Mouse (Mus musculus) liver, embryonic 15.5 days (tissue): ENCODE measurements at regions not wholly inside any gene's neighbourhood (a gene's known extent, or its start where the extent isn't known, plus 50 kb on each side); places are given as distances from the start of the nearest gene placed in this dataset.

Experiments used
- ATAC-seq: fragments of 200-750 bp; cut with Nextera tagmentation; 2 replicates; pipeline ENCODE4 v1.8.0; 2017; ENCODE audit warnings: moderate number of reproducible peaks, mild to moderate bottlenecking, moderate library complexity; ENCODE audit not compliant: insufficient read depth
- H3K27ac ChIP-seq: fragments of 300-500 bp; sonication (generic); replicated peaks from 2 replicates; pipeline ENCODE4 v1.5.1; 2015; ENCODE audit warnings: mild to moderate bottlenecking, inconsistent platforms
- H3K27me3 ChIP-seq: fragments of 300-500 bp; sonication (generic); 2 replicates; pipeline ENCODE4 v1.6.1; 2015; ENCODE audit warnings: mild to moderate bottlenecking, inconsistent platforms
- H3K36me3 ChIP-seq: fragments of 300-500 bp; sonication (generic); replicated peaks from 2 replicates; pipeline ENCODE4 v1.6.1; 2015; ENCODE audit warnings: moderate library complexity, mild to moderate bottlenecking, inconsistent platforms
- H3K4me1 ChIP-seq: fragments of 300-500 bp; sonication (generic); replicated peaks from 2 replicates; pipeline ENCODE4 v1.6.1; 2015; ENCODE audit warnings: inconsistent platforms
- H3K4me2 ChIP-seq: fragments of 300-500 bp; sonication (generic); 2 replicates; pipeline ENCODE4 v1.6.1; 2015; ENCODE audit warnings: moderate library complexity, mild to moderate bottlenecking, inconsistent platforms
- H3K4me3 ChIP-seq: fragments of 300-500 bp; sonication (generic); replicated peaks from 2 replicates; pipeline ENCODE4 v1.5.1; 2015; ENCODE audit warnings: mild to moderate bottlenecking, inconsistent platforms
- H3K9ac ChIP-seq: fragments of 300-500 bp; sonication (generic); 2 replicates; pipeline ENCODE4 v1.6.1; 2015; ENCODE audit warnings: moderate library complexity, mild to moderate bottlenecking, inconsistent platforms
- H3K9me3 ChIP-seq: fragments of 300-500 bp; sonication (generic); replicated peaks from 2 replicates; pipeline ENCODE4 v1.6.1; 2016; ENCODE audit warnings: inconsistent platforms
- WGBS: fragments of 180-500 bp; shearing (Covaris S2); methylation state at CpG from one replicate; pipeline ENCODE4 v1.1.7; 2015; ENCODE audit warnings: mixed read lengths; ENCODE audit not compliant: insufficient replicate concordance; 5-methylcytosine and 5-hydroxymethylcytosine counted together

DNA sequence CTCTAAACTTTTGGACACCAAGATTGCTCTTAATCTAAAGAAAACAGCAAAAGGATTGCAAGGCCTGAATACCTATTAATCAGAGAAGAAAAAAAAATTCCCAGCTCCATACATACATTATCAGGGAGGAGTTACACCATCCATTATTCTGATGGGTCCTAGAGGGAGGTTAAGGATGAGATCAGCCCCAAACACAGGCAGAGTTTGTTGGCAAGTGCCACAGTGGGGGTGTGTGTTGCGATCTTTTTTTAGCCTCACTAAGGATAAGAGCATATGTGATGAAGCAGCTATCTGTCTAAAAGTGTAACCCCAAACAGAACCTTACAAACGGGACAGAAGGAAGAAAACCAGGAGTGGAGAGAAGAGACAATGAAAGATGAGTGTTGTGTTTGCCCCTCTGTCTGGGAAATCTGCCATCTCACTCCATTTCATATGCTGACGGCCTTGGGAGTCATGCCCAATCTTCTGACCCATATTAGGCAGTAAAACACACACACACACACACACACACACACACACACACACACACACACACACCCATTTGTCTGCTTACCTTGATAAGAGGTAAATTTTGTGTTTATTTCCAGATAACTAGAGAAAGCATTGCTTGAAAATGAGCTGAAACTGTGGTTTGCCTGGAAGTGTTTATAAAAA is 61.4 kb upstream of the Adamts9 start:
- Histone ChIP-seq H3K4me3 (no peak overlapping the region), H3K9me3 (no peaks in the 10 kb centered on the region), H3K36me3 (no peaks in the 10 kb centered on the region), H3K9ac (no peak overlapping the region), H3K4me2 (no peak overlapping the region), H3K27me3 (no peaks in the 10 kb centered on the region), H3K27ac (no peak overlapping the region), H3K4me1 (no peaks in the 10 kb centered on the region)
- WGBS: 44% methylated on average over 3 of the region's 3 CpGs
- no peak for ATAC-seq

DNA sequence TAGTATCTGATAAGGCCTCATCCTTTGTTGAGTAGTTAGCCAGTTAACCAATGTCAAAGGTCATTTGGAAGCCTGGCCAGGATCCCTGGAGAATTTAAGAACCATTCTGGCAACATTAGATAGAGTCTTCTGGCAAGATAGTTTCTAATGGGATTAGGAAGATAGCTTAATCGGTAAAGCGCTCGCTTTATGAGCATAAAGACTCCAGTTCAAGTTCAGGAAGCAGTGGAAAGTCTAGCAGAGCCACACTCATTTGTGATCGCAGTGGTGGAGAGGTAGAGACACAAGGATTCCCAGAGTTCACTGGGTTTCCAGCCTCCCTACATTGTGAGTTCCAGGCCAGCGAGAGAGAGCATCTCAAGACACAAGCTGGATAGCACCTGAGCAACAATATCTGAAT is 60.5 kb upstream of the Adamts9 start:
- Histone ChIP-seq H3K9ac (no peak overlapping the region), H3K4me2 (no peak overlapping the region), H3K36me3 (no peaks in the 10 kb centered on the region), H3K27ac (no peak overlapping the region), H3K27me3 (no peaks in the 10 kb centered on the region), H3K4me1 (no peaks in the 10 kb centered on the region), H3K4me3 (no peak overlapping the region), H3K9me3 (no peaks in the 10 kb centered on the region)
- ATAC-seq: no peak
- WGBS: 66% methylated on average over 5 of the region's 5 CpGs

DNA sequence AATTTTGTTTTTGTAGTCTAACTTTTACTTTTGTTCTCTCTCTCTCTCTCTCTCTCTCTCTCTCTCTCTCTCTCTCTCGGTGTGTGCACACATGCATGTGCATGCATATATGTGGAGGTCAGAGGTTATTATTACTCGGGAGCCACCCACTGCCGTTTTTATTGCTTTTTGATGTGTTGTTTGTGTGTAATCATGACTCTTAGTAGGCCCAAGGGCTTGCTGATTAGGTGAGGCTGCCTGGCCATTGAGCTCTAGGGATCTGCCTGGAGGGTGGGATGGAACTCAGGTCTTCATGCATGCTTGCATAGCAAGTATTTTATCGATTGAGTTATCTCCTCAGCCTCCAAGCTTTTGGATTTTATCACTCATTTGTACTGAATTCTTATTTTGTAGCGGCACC is 50.4 kb upstream of the Adamts9 start:
- Histone ChIP-seq H3K9ac (no peak overlapping the region), H3K4me2 (no peak overlapping the region), H3K9me3 (no peaks in the 10 kb centered on the region), H3K4me1 (no peaks in the 10 kb centered on the region), H3K4me3 (no peak overlapping the region), H3K27me3 (no peaks in the 10 kb centered on the region), H3K27ac (no peak overlapping the region), H3K36me3 (no peaks in the 10 kb centered on the region)
- WGBS: 62% methylated on average over 5 of the region's 5 CpGs
- no peak for ATAC-seq
